Mouse (Mus musculus) hindbrain, embryonic 14.5 days (tissue): Measurements from ENCODE around the gene Aida. TPM values are rescaled to one million over a fixed set of nuclear protein-coding genes. Genes with fewer than 3 reads are reported as not detected.

Source experiments
- ATAC-seq: fragments of 200-750 bp; cut with Nextera tagmentation; 2 replicates; pipeline ENCODE4 v1.8.0; 2017; ENCODE audit warnings: moderate number of reproducible peaks, mild to moderate bottlenecking, moderate TSS enrichment, moderate library complexity; ENCODE audit not compliant: low FRiP score
- DNase-seq: peaks from one replicate; pipeline ENCODE4 v3.0.0-alpha.2; 2015; ENCODE audit warnings: low spot score
- H3K27ac ChIP-seq: fragments of 300-500 bp; sonication (generic); 2 replicates; pipeline ENCODE4 v1.5.1; 2014; ENCODE audit warnings: mild to moderate bottlenecking, moderate library complexity
- H3K27me3 ChIP-seq: fragments of 300-500 bp; sonication (generic); 2 replicates; pipeline ENCODE4 v1.6.1; 2014; ENCODE audit warnings: mild to moderate bottlenecking, low read length, mixed read lengths; ENCODE audit not compliant: control insufficient read depth, insufficient read depth
- H3K36me3 ChIP-seq: fragments of 300-500 bp; sonication (generic); replicated peaks from 2 replicates; pipeline ENCODE4 v1.6.1; 2014; ENCODE audit not compliant: control insufficient read depth, insufficient read depth
- H3K4me1 ChIP-seq: fragments of 300-500 bp; sonication (generic); replicated peaks from 2 replicates; pipeline ENCODE4 v1.6.1; 2014; ENCODE audit warnings: antibody characterized with exemption, low read length, mixed read lengths; ENCODE audit not compliant: control insufficient read depth, insufficient read depth
- H3K4me2 ChIP-seq: fragments of 300-500 bp; sonication (generic); replicated peaks from 2 replicates; pipeline ENCODE4 v1.6.1; 2014; ENCODE audit warnings: mild to moderate bottlenecking, moderate library complexity
- H3K4me3 ChIP-seq: fragments of 300-500 bp; sonication (generic); replicated peaks from 2 replicates; pipeline ENCODE4 v1.5.1; 2014; ENCODE audit warnings: mild to moderate bottlenecking, low read length
- H3K9ac ChIP-seq: fragments of 300-500 bp; sonication (generic); 2 replicates; pipeline ENCODE4 v1.6.1; 2014
- H3K9me3 ChIP-seq: fragments of 300-500 bp; sonication (generic); 2 replicates; pipeline ENCODE4 v1.6.1; 2016; ENCODE audit warnings: low read length; ENCODE audit not compliant: control insufficient read depth
- WGBS: fragments of 180-500 bp; shearing (Covaris S2); extraction: QIAGEN DNeasy Blood & Tissue Kit; methylation state at CpG from one replicate; pipeline ENCODE4 v1.1.7; 2014; 5-methylcytosine and 5-hydroxymethylcytosine counted together
- polyA plus RNA-seq: library from polyadenylated mRNA; unstranded; fragments of >200 nt; fragmentation: Nextera tagmentation; extraction: Ambion mirVana; gene quantifications from 2 replicates; pipeline ENCODE4 v1.2.1, GENCODE M21; 2014

Gene Aida
- polyA plus RNA-seq, 1 experiment from 2014 or later, result 36.2 TPM

- Histone ChIP-seq H3K27me3 (no peaks in the 10 kb centered on the region), H3K4me2 (no peak overlapping the region), H3K9ac (no peak overlapping the region), H3K27ac (no peak overlapping the region), H3K9me3 (no peaks in the 10 kb centered on the region), H3K36me3 (peaks cover 28% of the 10 kb centered on the region), H3K4me1 (no peaks in the 10 kb centered on the region), H3K4me3 (no peak overlapping the region)
- DNase-seq, result no peak
- no peak for ATAC-seq
- 65% methylated on average over 3 of the region's 3 CpGs for whole genome bisulfite sequencing
Observed at GRCm38 (mm10) chr1:183274385-183274784, 22.0 kb upstream of the Aida start.

DNA sequence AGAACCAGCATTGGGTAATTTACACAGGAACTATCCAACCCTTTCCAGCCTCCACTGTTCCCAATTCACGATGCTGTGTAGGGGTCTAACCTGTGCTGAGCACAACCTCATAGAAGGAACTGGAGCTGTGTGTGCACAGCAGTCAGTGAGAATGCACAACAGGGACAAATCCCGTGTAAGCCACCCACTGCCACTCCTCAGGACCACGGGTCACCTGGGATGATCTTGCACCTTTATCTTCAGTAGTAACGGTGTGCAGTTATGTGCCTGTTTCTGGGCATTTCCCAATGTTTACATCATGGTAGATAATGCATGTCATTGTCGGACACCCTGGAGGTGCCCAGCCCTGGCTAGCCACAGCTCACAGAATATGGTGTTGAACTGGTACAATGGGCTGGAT, 20.6 kb upstream of the Aida start:
- no peaks in the 10 kb centered on the region for H3K9me3 ChIP-seq
- 86% methylated on average over 5 of the region's 5 CpGs for WGBS
- DNase-seq (no peak), ATAC-seq (no peak)
- H3K36me3 ChIP-seq, result peaks cover 41% of the 10 kb centered on the region
- no peaks in the 10 kb centered on the region for H3K4me1 ChIP-seq
- H3K27ac ChIP-seq, result no peak overlapping the region
- H3K4me2 ChIP-seq, result no peak overlapping the region
- no peak overlapping the region for H3K9ac ChIP-seq
- no peak overlapping the region for H3K4me3 ChIP-seq
- no peaks in the 10 kb centered on the region for H3K27me3 ChIP-seq

DNA sequence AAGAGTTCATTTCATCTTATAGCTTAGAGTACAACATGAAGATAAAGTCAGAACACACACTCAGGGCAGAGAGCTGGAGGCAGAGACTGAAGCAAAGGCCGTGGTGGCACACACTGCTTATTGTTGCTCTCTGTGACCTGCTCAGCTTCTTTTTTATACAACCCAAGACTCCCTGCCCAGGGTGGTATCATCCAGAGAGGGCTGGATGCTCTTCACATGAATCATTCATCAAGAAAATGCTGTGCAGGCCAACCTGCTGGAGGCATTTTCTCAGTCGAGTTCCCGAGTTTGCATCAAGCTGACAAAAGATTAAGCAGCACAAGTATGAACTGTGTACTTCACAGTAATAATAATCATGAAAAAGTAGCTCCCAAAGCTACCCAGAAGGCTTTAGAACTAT, 8.0 kb upstream of the Aida start:
- Histone ChIP-seq H3K27me3 (no peaks in the 10 kb centered on the region), H3K4me3 (no peak overlapping the region), H3K4me2 (no peak overlapping the region), H3K9me3 (no peaks in the 10 kb centered on the region), H3K9ac (no peak overlapping the region), H3K4me1 (no peaks in the 10 kb centered on the region), H3K36me3 (peaks cover 95% of the 10 kb centered on the region), H3K27ac (no peak overlapping the region)
- no peak for ATAC-seq
- no peak for DNase-seq
- 83% methylated on average over 3 of the region's 3 CpGs for WGBS

DNA sequence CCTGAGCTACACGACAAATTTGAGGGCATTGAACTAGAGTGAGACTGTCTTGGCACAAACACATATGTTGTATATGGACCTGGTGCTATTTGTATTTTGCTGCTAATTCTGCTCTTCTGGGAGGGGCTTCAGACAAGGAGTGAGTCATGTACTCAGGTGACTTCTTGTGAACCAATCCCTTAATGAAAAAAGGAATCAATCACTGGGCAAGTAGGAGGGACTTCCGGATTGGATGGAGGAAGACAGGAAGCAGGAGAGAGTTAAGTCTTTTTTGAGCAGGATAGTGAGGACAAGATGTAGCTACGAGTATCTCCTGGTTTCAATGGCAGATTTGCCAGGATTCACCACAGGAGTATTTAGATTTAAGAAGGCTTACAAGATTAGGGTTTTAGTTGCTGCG, 6.8 kb upstream of the Aida start:
- WGBS, result 96% methylated on average over 4 of the region's 4 CpGs
- ATAC-seq (no peak), DNase-seq (no peak)
- Histone ChIP-seq H3K27ac (no peak overlapping the region), H3K9ac (no peak overlapping the region), H3K27me3 (no peaks in the 10 kb centered on the region), H3K4me1 (no peaks in the 10 kb centered on the region), H3K36me3 (peaks cover 90% of the 10 kb centered on the region), H3K4me3 (no peak overlapping the region), H3K4me2 (no peak overlapping the region), H3K9me3 (no peaks in the 10 kb centered on the region)

DNA sequence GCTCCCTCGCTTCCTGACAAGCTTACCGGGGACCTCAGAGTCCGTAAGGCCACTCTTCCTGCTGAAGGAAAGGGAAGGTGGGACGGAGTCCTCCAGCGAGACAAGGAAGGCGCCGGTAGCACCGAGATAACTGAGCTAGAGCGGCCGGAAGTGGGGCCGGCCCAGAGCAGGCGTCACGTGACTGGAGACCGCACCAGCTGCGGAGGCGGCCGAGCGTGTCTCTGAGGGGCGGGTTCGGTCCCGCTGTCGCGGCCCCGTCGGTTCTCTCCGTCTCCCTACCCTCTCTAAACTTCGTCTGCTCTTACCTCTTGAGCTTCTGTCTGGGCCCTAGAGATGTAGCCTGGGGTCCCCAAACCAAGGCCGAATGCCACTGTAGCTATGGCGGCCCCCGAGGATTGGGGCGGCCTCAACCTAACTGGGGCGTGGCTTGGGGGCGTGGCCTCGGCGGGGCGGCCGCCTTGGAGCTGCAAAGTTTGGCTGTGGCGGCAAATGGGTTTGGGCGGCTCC, 540 bp downstream of the Aida start, which contains the start of gene Brox:
TSS of gene Brox (minus strand) at position 393 of the 507 bp plus-strand sequence.
- Histone ChIP-seq H3K4me2 (peak within 1 kb of the TSS; percentile 56), H3K36me3 (peaks cover 20% of the 10 kb centered on the region), H3K9ac (peak within 1 kb of the TSS; percentile 59), H3K4me3 (peak within 1 kb of the TSS; percentile 47), H3K4me1 (no peaks in the 10 kb centered on the region), H3K27me3 (no peaks in the 10 kb centered on the region), H3K9me3 (no peaks in the 10 kb centered on the region), H3K27ac (peak within 1 kb of the TSS; percentile 79)
- under 1% methylated on average over 39 of the region's 39 CpGs for WGBS
- ATAC-seq, result peak; percentile 92
- peak; percentile 88 for DNase-seq

- Histone ChIP-seq H3K27me3 (no peaks in the 10 kb centered on the region), H3K4me1 (no peaks in the 10 kb centered on the region), H3K27ac (no peak overlapping the region), H3K36me3 (peaks cover 15% of the 10 kb centered on the region), H3K9ac (peak overlapping the region; percentile 45), H3K4me2 (peak overlapping the region; percentile 56), H3K9me3 (no peaks in the 10 kb centered on the region), H3K4me3 (peak overlapping the region; percentile 47)
- ATAC-seq, result no peak; the same call in 1 of the 2 replicates
- peak; percentile 25 for DNase-seq
- under 1% methylated on average over 26 of the region's 30 CpGs for WGBS
Observed at GRCm38 (mm10) chr1:183297473-183297885, 1.1 kb downstream of the Aida start.

- Histone ChIP-seq H3K9me3 (no peaks in the 10 kb centered on the region), H3K27me3 (no peaks in the 10 kb centered on the region), H3K27ac (no peak overlapping the region), H3K36me3 (peaks cover 11% of the 10 kb centered on the region), H3K4me1 (no peaks in the 10 kb centered on the region), H3K9ac (peak overlapping the region; percentile 45), H3K4me2 (peak overlapping the region; percentile 56), H3K4me3 (peak overlapping the region; percentile 47)
- 0% methylated on average over 20 of the region's 20 CpGs for WGBS
- ATAC-seq, result no peak
- peak; percentile 42 for DNase-seq
Observed at GRCm38 (mm10) chr1:183297886-183298489, 1.6 kb downstream of the Aida start.

- Histone ChIP-seq H3K9me3 (no peaks in the 10 kb centered on the region), H3K4me2 (no peak overlapping the region), H3K4me3 (no peak overlapping the region), H3K27ac (no peak overlapping the region), H3K9ac (no peak overlapping the region), H3K36me3 (no peaks in the 10 kb centered on the region), H3K4me1 (no peaks in the 10 kb centered on the region), H3K27me3 (no peaks in the 10 kb centered on the region)
- DNase-seq, result peak; percentile 98
- WGBS, result 87% methylated on average over 6 of the region's 6 CpGs
- no peak for ATAC-seq
Observed at GRCm38 (mm10) chr1:183299161-183299560, 2.8 kb downstream of the Aida start.

- Histone ChIP-seq H3K27me3 (no peaks in the 10 kb centered on the region), H3K4me2 (no peak overlapping the region), H3K4me3 (no peak overlapping the region), H3K4me1 (no peaks in the 10 kb centered on the region), H3K36me3 (peaks cover 49% of the 10 kb centered on the region), H3K9ac (no peak overlapping the region), H3K9me3 (no peaks in the 10 kb centered on the region), H3K27ac (no peak overlapping the region)
- DNase-seq (no peak), ATAC-seq (no peak)
- 82% methylated on average over 3 of the region's 3 CpGs for WGBS
Observed at GRCm38 (mm10) chr1:183307555-183307954, 11.2 kb downstream of the Aida start.
